Mouse (Mus musculus) neural tube, embryonic 10.5 days (tissue): ENCODE data around the gene Nlrp6.

Experiments used
- DNase-seq: peaks from one replicate; pipeline ENCODE4 v3.0.0-alpha.2; 2017; ENCODE audit warnings: low spot score; ENCODE audit errors: extremely low spot score

Nlrp6 gene

GRCm38 (mm10) chr7:140912293-140912692 lies 8.4 kb upstream of the Nlrp6 start:
- DNase-seq = no peak

DNA sequence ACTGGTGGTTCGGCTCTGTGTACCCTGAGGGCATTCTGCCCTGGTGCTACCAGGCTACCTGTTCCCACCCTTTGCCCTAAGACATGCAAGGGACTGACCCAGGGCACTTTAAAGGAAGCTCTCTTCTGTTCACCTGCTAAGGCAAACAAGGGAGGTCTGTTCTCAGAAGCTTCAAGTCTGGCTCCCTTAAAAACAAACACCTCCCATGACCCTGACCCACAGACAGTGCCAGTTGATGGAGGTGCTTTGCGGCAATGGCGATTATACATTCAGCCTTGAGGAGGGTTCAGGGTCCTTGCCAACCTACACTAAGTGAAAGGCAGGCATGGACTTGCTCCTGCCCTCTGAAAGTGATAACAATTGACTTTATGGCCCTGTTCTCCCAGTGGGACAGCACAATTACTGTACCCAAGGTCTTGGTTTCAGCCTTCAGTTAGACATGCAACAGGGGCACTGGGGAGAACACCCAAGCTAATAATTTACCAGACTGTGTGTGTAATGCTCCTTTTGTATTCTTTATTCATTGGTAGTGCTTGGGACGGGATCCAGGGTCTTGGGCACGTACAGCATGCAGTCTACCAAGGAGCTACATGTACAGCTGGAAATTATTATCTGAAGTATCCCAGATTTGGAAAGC lies 7.7 kb upstream of the Nlrp6 start:
- no peak for DNase-seq

DNA sequence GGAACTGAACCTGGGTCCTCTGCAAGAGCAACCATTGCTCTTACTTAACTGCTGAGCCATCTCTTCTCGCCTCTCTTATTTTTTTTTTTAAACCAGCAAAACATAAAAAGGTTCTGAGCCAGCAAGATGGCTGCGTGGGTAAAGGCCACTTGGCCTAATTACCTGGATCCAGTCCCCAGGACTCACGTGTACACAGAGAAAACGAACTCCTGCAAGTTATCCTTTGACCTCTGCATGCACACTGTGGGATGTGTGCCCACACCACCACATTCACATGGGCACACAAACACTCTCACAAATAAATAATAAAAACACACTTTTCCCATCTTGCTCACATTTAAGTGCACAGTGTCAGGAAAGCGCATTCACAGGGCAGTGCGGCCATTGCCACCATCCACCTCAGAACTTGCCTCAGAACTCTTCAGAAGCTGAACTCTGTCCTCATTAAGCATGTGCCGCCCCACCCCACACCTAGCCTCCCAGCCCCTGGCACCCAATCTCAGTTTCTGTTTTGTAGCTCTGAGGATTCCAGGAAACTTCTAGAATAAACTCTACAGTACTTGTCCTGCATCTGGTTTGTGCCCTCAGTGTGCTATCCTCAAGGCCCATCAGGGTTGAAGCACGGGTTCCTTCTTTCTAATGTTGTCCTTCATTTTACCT lies 6.5 kb upstream of the Nlrp6 start:
- no peak for DNase-seq

GRCm38 (mm10) chr7:140919911-140920310 lies 791 bp upstream of the Nlrp6 start:
- no peak for DNase-seq

- DNase-seq = no peak
These were observed 698 bp downstream of the Nlrp6 start for GRCm38 (mm10) chr7:140921225-140921975.

DNA sequence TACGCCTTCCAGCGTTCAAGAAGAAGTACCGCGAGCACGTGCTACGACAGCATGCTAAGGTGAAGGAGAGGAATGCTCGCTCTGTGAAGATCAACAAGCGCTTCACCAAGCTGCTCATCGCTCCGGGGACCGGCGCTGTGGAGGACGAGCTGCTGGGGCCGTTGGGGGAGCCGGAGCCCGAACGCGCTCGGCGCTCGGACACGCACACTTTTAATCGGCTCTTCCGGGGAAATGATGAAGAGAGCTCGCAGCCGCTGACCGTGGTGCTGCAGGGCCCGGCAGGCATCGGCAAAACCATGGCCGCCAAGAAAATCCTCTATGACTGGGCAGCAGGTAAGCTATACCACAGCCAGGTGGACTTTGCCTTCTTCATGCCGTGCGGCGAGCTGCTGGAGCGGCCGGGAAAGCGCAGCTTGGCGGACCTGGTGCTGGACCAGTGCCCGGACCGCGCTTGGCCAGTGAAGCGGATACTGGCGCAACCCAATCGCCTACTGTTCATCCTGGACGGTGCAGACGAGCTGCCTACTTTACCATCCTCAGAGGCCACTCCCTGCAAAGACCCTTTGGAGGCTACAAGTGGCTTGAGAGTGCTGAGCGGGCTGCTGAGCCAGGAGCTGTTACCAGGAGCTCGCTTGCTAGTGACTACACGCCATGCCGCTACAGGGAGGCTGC lies 1.8 kb downstream of the Nlrp6 start:
- DNase-seq = peak; percentile 59

GRCm38 (mm10) chr7:140923070-140923775 lies 2.5 kb downstream of the Nlrp6 start:
- DNase-seq = peak; percentile 45

- no peak for DNase-seq
These were observed 6.5 kb downstream of the Nlrp6 start for GRCm38 (mm10) chr7:140927181-140927580.

- DNase-seq = no peak
These were observed 17.7 kb downstream of the Nlrp6 start for GRCm38 (mm10) chr7:140938436-140938835.

- DNase-seq = no peak
These were observed 18.2 kb downstream of the Nlrp6 start for GRCm38 (mm10) chr7:140938896-140939295.

DNA sequence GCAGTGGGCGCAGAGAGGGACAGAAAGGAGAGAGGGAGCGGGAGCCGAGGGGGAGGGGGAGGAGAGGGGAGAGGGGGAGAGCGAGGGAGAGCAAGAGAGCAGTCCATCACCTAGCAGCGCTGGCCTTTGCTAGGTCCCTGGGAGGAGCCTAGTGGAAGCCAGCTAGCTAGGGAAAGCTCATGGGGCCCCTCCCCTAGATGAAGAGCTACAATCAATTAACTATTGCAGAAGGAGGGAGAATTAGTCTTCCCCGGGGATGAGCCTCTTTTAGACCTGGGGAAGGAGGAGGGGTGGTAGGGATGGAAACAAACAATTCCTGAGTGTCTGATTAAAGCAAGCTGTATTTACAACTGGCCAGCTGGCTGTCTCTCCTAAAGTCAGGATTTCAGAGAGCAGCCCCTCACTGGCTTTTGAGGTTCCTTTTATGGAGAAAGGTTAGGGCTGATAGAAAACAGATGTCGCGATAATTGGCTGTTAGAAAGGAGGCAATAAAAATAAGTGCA lies 19.0 kb downstream of the Nlrp6 start:
- peak; percentile 44 for DNase-seq

DNA sequence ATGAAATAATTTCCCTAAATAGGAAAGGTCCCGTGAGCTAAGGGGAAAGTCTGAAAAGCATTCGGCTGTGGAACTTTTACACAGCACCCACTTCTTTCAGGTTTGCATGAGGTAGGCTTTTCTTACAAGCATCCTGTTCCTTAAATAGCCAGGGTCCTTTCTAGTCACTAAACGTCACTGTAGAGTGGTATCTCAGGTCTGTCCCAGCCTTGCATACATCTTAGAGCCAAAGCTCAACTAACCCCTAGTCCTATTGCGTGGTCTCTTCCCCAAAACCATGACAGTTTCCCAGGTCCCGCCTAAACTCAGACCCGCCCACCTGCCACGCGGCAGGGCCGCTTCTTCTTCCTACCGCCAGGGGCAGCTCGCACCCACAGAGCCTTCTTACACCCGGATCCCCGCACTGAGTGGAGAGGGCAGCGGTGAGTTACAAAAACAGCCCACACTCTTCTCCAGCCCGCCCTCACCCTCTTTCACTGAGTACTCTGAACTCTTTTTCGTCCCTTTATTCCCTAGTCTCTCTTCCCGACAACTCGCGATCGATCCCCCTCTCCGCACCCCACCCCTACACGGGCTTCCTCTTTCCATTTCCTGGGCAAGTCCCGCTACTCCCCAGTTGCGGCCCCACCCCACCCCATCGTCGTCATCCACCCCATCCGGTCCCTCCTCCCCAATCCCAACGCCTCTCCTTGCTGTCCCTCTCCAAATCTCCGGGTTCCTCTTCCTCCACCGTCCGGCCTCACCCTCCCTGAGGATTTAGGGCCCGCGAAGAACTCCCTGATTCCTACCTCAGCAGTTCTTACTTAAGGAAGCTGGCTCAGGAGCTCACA lies 20.7 kb downstream of the Nlrp6 start, which contains the start of gene Pgghg:
Pgghg (plus strand) TSS at position 170 of the 830 bp plus-strand sequence.
- peak; percentile 89 for DNase-seq

- DNase-seq = no peak
These were observed 21.6 kb downstream of the Nlrp6 start for GRCm38 (mm10) chr7:140942341-140942740.

DNA sequence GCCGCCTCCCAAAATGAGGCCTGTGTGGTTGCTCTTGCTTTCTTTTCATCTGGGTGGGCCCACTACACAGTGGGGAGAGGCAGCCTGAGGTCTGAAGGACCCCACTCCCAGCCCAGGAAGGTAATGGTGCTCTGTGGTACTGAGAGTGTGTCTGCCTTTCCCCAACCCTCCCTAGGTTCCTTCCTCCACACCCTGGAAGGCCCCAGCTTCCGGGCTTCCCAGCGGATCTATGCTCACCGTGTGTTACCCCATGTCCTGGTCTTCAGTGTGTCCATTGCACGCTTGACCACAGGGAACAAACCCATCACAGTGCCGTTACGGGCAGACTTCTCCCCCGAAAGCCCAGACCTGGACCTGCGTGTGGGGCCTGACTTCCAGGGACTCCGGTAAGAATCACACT lies 22.1 kb downstream of the Nlrp6 start:
- no peak for DNase-seq

DNA sequence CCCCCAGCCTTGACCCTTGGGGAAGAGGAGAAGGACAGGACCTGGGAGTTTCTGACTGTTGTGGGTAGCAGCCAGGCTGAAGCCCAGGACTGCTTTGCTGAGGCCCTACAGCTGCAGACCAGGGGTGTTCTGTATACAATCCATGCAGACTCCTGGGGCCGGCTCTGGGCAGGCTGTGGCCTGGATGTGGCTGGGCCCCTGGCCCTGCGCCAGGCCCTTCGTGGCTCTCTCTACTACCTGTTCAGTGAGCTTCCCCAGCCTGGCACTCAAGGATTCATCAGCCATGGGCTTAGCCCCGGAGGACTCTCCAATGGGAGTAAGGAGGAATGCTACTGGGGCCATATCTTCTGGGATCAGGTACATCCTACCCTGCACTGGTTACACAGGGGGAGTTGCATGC lies 22.7 kb downstream of the Nlrp6 start:
- no peak for DNase-seq

GRCm38 (mm10) chr7:140944236-140944635 lies 23.5 kb downstream of the Nlrp6 start:
- DNase-seq = no peak

DNA sequence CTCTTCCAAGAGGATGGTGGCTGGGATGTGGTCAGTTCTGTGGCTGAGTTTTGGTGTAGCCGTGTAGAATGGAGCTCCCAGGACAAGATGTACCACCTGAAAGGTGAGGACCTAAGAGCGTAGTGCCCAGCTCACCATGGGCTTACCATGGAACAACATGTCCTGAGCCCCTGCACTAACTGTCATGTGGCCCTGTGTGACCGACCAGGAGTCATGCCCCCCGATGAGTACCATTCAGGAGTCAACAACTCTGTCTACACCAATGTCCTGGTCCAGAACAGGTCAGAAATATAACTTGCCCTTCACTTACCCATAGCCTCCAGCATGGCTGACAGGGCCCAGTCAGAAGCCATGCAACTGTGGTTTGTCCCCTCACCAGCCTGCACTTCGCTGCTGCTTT lies 24.5 kb downstream of the Nlrp6 start:
- DNase-seq = no peak

DNA sequence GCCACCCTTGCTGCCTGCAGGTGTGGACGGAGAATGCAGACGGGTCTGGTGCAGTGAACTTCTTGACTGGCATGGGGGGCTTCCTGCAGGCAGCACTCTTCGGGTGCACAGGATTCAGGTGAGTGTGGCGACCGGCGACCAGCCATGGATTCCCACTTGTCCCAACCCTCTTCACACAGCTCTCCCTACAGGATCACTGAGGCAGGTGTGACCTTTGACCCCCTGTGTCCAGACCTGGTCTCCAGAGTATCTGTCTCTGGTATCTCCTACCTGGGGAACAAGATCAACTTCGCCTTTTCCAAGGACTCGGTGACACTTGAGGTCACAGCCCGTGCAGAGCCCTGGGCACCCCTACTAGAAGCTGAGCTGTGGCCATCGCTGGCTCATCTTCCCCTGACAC lies 25.6 kb downstream of the Nlrp6 start:
- DNase-seq = no peak

- no peak for DNase-seq
These were observed 26.3 kb downstream of the Nlrp6 start for GRCm38 (mm10) chr7:140946980-140947379.

- no peak for DNase-seq
These were observed 27.5 kb downstream of the Nlrp6 start for GRCm38 (mm10) chr7:140948161-140948560.
